Mouse (Mus musculus): ENCODE measurements around the gene Snrnp70. TPM values are rescaled to one million over a fixed set of nuclear protein-coding genes. Genes with fewer than 3 reads are reported as not detected.
A peak's percentile ranks its signal among the peaks of the same experiment; 100 is the strongest.

The Snrnp70 gene
- polyA plus RNA-seq, 1 experiment from 2014 or later: 285 TPM

GRCm38 (mm10) chr7:45419859-45420614 is 24.5 kb upstream of the Snrnp70 start:
- H3K4me1 ChIP-seq: peaks cover 5% of the 10 kb centered on the region; the same call in 1 of the 2 replicates
- no peak overlapping the region for H3K4me2 ChIP-seq (replicated peaks)
- peaks cover 46% of the 10 kb centered on the region for H3K36me3 ChIP-seq
- H3K9ac ChIP-seq: no peak overlapping the region
- peaks cover 66% of the 10 kb centered on the region for H3K27me3 ChIP-seq
- H3K9me3 ChIP-seq (replicated peaks): no peaks in the 10 kb centered on the region
- no peak overlapping the region for H3K4me3 ChIP-seq
- no peak overlapping the region for H3K27ac ChIP-seq
- WGBS: 16% methylated on average over 27 of the region's 27 CpGs
- ATAC-seq (ENCODE audit: low FRiP score): no peak

- whole genome bisulfite sequencing: 10% methylated on average over 13 of the region's 13 CpGs
- H3K9me3 ChIP-seq (replicated peaks): no peaks in the 10 kb centered on the region
- no peak for ATAC-seq (ENCODE audit: low FRiP score)
- H3K27me3 ChIP-seq: peaks cover 86% of the 10 kb centered on the region
- H3K4me1 ChIP-seq: peaks cover 17% of the 10 kb centered on the region
- H3K9ac ChIP-seq: no peak overlapping the region
- no peak overlapping the region for H3K4me3 ChIP-seq
- H3K27ac ChIP-seq: no peak overlapping the region
- H3K36me3 ChIP-seq: peaks cover 26% of the 10 kb centered on the region
- no peak overlapping the region for H3K4me2 ChIP-seq (replicated peaks)
Observed at GRCm38 (mm10) chr7:45417962-45418492, 22.5 kb upstream of the Snrnp70 start.

GRCm38 (mm10) chr7:45415636-45416035 is 20.1 kb upstream of the Snrnp70 start:
- H3K4me1 ChIP-seq: peaks cover 18% of the 10 kb centered on the region
- no peak for ATAC-seq (ENCODE audit: low FRiP score)
- 11% methylated on average over 37 of the region's 37 CpGs for WGBS
- H3K9ac ChIP-seq: no peak overlapping the region
- H3K4me2 ChIP-seq (replicated peaks): 0 out of 2 replicates have a peak overlapping the region, but pooled peaks have one; percentile 6
- H3K9me3 ChIP-seq (replicated peaks): no peaks in the 10 kb centered on the region
- H3K27me3 ChIP-seq: peaks cover 99% of the 10 kb centered on the region
- peaks cover 2% of the 10 kb centered on the region for H3K36me3 ChIP-seq
- H3K4me3 ChIP-seq: 0 out of 2 replicates have a peak overlapping the region, but pooled peaks have one; percentile 1
- no peak overlapping the region for H3K27ac ChIP-seq

GRCm38 (mm10) chr7:45414740-45415224 is 19.2 kb upstream of the Snrnp70 start:
- Histone ChIP-seq H3K36me3 (no peaks in the 10 kb centered on the region), H3K9me3 (replicated peaks) (no peaks in the 10 kb centered on the region), H3K4me3 (no peak overlapping the region), H3K27me3 (peaks cover 99% of the 10 kb centered on the region), H3K4me2 (replicated peaks) (no peak overlapping the region), H3K27ac (no peak overlapping the region), H3K9ac (no peak overlapping the region), H3K4me1 (peaks cover 18% of the 10 kb centered on the region)
- 45% methylated on average over 12 of the region's 12 CpGs for WGBS
- ATAC-seq (ENCODE audit: low FRiP score): no peak

- peak overlapping the region; percentile 62 for H3K9ac ChIP-seq
- no peaks in the 10 kb centered on the region for H3K9me3 ChIP-seq (replicated peaks)
- peak overlapping the region; percentile 78 for H3K4me2 ChIP-seq (replicated peaks)
- peak; percentile 23; the same call in 1 of the 2 replicates for ATAC-seq (ENCODE audit: low FRiP score)
- no peak overlapping the region for H3K27ac ChIP-seq
- H3K27me3 ChIP-seq: peaks cover 99% of the 10 kb centered on the region
- peaks cover 18% of the 10 kb centered on the region for H3K4me1 ChIP-seq
- 2% methylated on average over 27 of the region's 27 CpGs for WGBS
- peak overlapping the region; percentile 44 for H3K4me3 ChIP-seq
- H3K36me3 ChIP-seq: no peaks in the 10 kb centered on the region
Observed at GRCm38 (mm10) chr7:45413864-45414739, 18.6 kb upstream of the Snrnp70 start.

GRCm38 (mm10) chr7:45413113-45413863 is 17.7 kb upstream of the Snrnp70 start, which contains the start of gene Ntf5:
Ntf5 (plus strand) TSS chr7:45413695.
- no peaks in the 10 kb centered on the region for H3K36me3 ChIP-seq
- no peaks in the 10 kb centered on the region for H3K9me3 ChIP-seq (replicated peaks)
- peaks cover 99% of the 10 kb centered on the region for H3K27me3 ChIP-seq
- H3K9ac ChIP-seq: peak within 1 kb of the TSS; percentile 62
- H3K27ac ChIP-seq: no peak within 1 kb of the TSS
- peak within 1 kb of the TSS; percentile 44 for H3K4me3 ChIP-seq
- peak; percentile 48 for ATAC-seq (ENCODE audit: low FRiP score)
- peaks cover 16% of the 10 kb centered on the region for H3K4me1 ChIP-seq
- peak within 1 kb of the TSS; percentile 78 for H3K4me2 ChIP-seq (replicated peaks)
- 4% methylated on average over 41 of the region's 45 CpGs for WGBS

- H3K4me2 ChIP-seq (replicated peaks): no peak overlapping the region
- 77% methylated on average over 2 of the region's 2 CpGs for WGBS
- no peak overlapping the region for H3K9ac ChIP-seq
- H3K4me1 ChIP-seq: peaks cover 13% of the 10 kb centered on the region
- H3K9me3 ChIP-seq (replicated peaks): no peaks in the 10 kb centered on the region
- H3K36me3 ChIP-seq: no peaks in the 10 kb centered on the region
- no peak overlapping the region for H3K4me3 ChIP-seq
- ATAC-seq (ENCODE audit: low FRiP score): no peak
- H3K27ac ChIP-seq: no peak overlapping the region
- H3K27me3 ChIP-seq: peaks cover 99% of the 10 kb centered on the region
Observed at GRCm38 (mm10) chr7:45412421-45412820, 16.9 kb upstream of the Snrnp70 start.

GRCm38 (mm10) chr7:45409497-45410163 is 14.1 kb upstream of the Snrnp70 start:
- Histone ChIP-seq H3K9ac (no peak overlapping the region), H3K27ac (no peak overlapping the region), H3K4me2 (replicated peaks) (no peak overlapping the region), H3K9me3 (replicated peaks) (0 out of 2 replicates have a peak, but pooled peaks cover 3% of the 10 kb centered on the region), H3K27me3 (peaks cover 98% of the 10 kb centered on the region), H3K36me3 (no peaks in the 10 kb centered on the region), H3K4me3 (no peak overlapping the region), H3K4me1 (peaks cover 19% of the 10 kb centered on the region)
- 86% methylated on average over 8 of the region's 8 CpGs for WGBS
- no peak for ATAC-seq (ENCODE audit: low FRiP score)

- Histone ChIP-seq H3K9me3 (replicated peaks) (0 out of 2 replicates have a peak, but pooled peaks cover 3% of the 10 kb centered on the region), H3K36me3 (no peaks in the 10 kb centered on the region), H3K4me3 (no peak overlapping the region), H3K4me1 (peaks cover 16% of the 10 kb centered on the region), H3K9ac (no peak overlapping the region), H3K27ac (no peak overlapping the region), H3K27me3 (peaks cover 92% of the 10 kb centered on the region), H3K4me2 (replicated peaks) (no peak overlapping the region)
- no peak for ATAC-seq (ENCODE audit: low FRiP score)
- 86% methylated on average over 17 of the region's 17 CpGs for WGBS
Observed at GRCm38 (mm10) chr7:45408949-45409348, 13.4 kb upstream of the Snrnp70 start.

GRCm38 (mm10) chr7:45408351-45408750 is 12.8 kb upstream of the Snrnp70 start:
- ATAC-seq (ENCODE audit: low FRiP score): no peak
- Histone ChIP-seq H3K36me3 (no peaks in the 10 kb centered on the region), H3K27me3 (peaks cover 86% of the 10 kb centered on the region), H3K9ac (no peak overlapping the region), H3K4me2 (replicated peaks) (no peak overlapping the region), H3K4me1 (peaks cover 10% of the 10 kb centered on the region), H3K27ac (no peak overlapping the region), H3K4me3 (no peak overlapping the region), H3K9me3 (replicated peaks) (0 out of 2 replicates have a peak, but pooled peaks cover 3% of the 10 kb centered on the region)
- 77% methylated on average over 7 of the region's 7 CpGs for WGBS

GRCm38 (mm10) chr7:45407836-45408235 is 12.3 kb upstream of the Snrnp70 start:
- WGBS: 83% methylated on average over 10 of the region's 10 CpGs

More at GRCm38 (mm10) chr7:45407836-45408235, 12.3 kb upstream of the Snrnp70 start:
- peaks cover 6% of the 10 kb centered on the region for H3K4me1 ChIP-seq
- H3K36me3 ChIP-seq: no peaks in the 10 kb centered on the region
- H3K27ac ChIP-seq: no peak overlapping the region
- H3K9me3 ChIP-seq (replicated peaks): 0 out of 2 replicates have a peak, but pooled peaks cover 3% of the 10 kb centered on the region
- H3K4me3 ChIP-seq: no peak overlapping the region
- ATAC-seq (ENCODE audit: low FRiP score): no peak
- no peak overlapping the region for H3K9ac ChIP-seq
- H3K4me2 ChIP-seq (replicated peaks): no peak overlapping the region
- peaks cover 82% of the 10 kb centered on the region for H3K27me3 ChIP-seq
